Mouse (Mus musculus): ENCODE results near the gene Usp54. TPM values are rescaled to one million over a fixed set of nuclear protein-coding genes. Genes with fewer than 3 reads are reported as not detected.
A peak's percentile ranks its signal among the peaks of the same experiment; 100 is the strongest.

The Usp54 gene
- polyA plus RNA-seq, 1 experiment from 2014 or later = 0.58 TPM

GRCm38 (mm10) chr14:20520179-20520578 lies 120.7 kb downstream of the Usp54 start:
- H3K27ac ChIP-seq (ENCODE audit: low read depth) = no peak overlapping the region
- 89% methylated on average over 2 of the region's 2 CpGs for WGBS (ENCODE audit: insufficient replicate concordance)

GRCm38 (mm10) chr14:20508424-20508823 lies 132.4 kb downstream of the Usp54 start:
- Histone ChIP-seq H3K27ac (ENCODE audit: low read depth) (no peak overlapping the region), H3K9ac (replicated peaks) (no peak overlapping the region), H3K9me3 (ENCODE audit: low read length) (no peaks in the 10 kb centered on the region), H3K36me3 (replicated peaks; ENCODE audit: insufficient read depth, low read length) (peaks cover 27% of the 10 kb centered on the region), H3K4me3 (ENCODE audit: low read depth, low read length) (no peak overlapping the region), H3K4me1 (ENCODE audit: insufficient read depth) (no peaks in the 10 kb centered on the region), H3K4me2 (ENCODE audit: low read depth, low read length) (no peak overlapping the region), H3K27me3 (ENCODE audit: insufficient read depth, low read length) (no peaks in the 10 kb centered on the region)
- DNase-seq (no peak), ATAC-seq (no peak)
- WGBS (ENCODE audit: insufficient replicate concordance) = 58% methylated on average over 2 of the region's 2 CpGs
- TF ChIP-seq CTCF (IDR thresholded peaks at IDR 0.05; ENCODE audit: low read depth) (no peak), EP300 (IDR thresholded peaks at IDR 0.05; ENCODE audit: low read depth) (no peak)

More at GRCm38 (mm10) chr14:20520179-20520578, 120.7 kb downstream of the Usp54 start:
- H3K4me2 ChIP-seq (ENCODE audit: low read depth, low read length) = no peak overlapping the region
- no peaks in the 10 kb centered on the region for H3K27me3 ChIP-seq (ENCODE audit: insufficient read depth, low read length)
- ATAC-seq (no peak), DNase-seq (no peak)
- peaks cover 32% of the 10 kb centered on the region for H3K36me3 ChIP-seq (replicated peaks; ENCODE audit: insufficient read depth, low read length)
- no peak overlapping the region for H3K9ac ChIP-seq (replicated peaks)
- H3K4me1 ChIP-seq (ENCODE audit: insufficient read depth) = no peaks in the 10 kb centered on the region
- H3K4me3 ChIP-seq (ENCODE audit: low read depth, low read length) = no peak overlapping the region
- no peaks in the 10 kb centered on the region for H3K9me3 ChIP-seq (ENCODE audit: low read length)
- TF ChIP-seq CTCF (IDR thresholded peaks at IDR 0.05; ENCODE audit: low read depth) = no peak
- TF ChIP-seq EP300 (IDR thresholded peaks at IDR 0.05; ENCODE audit: low read depth) = no peak

- no peaks in the 10 kb centered on the region for H3K27me3 ChIP-seq (ENCODE audit: insufficient read depth, low read length)
- DNase-seq (no peak), ATAC-seq (no peak)
- TF ChIP-seq CTCF (IDR thresholded peaks at IDR 0.05; ENCODE audit: low read depth) (no peak), EP300 (IDR thresholded peaks at IDR 0.05; ENCODE audit: low read depth) (no peak)
- WGBS (ENCODE audit: insufficient replicate concordance) = 88% methylated on average over 10 of the region's 10 CpGs
- H3K4me3 ChIP-seq (ENCODE audit: low read depth, low read length) = no peak overlapping the region
- no peak overlapping the region for H3K4me2 ChIP-seq (ENCODE audit: low read depth, low read length)
- H3K9ac ChIP-seq (replicated peaks) = no peak overlapping the region
- H3K4me1 ChIP-seq (ENCODE audit: insufficient read depth) = no peaks in the 10 kb centered on the region
- H3K9me3 ChIP-seq (ENCODE audit: low read length) = no peaks in the 10 kb centered on the region
- H3K27ac ChIP-seq (ENCODE audit: low read depth) = no peak overlapping the region
- peaks cover 22% of the 10 kb centered on the region for H3K36me3 ChIP-seq (replicated peaks; ENCODE audit: insufficient read depth, low read length)
These were observed 137.9 kb downstream of the Usp54 start for GRCm38 (mm10) chr14:20502966-20503365.

GRCm38 (mm10) chr14:20499982-20500381 lies 140.9 kb downstream of the Usp54 start:
- Histone ChIP-seq H3K36me3 (replicated peaks; ENCODE audit: insufficient read depth, low read length) (peaks cover 29% of the 10 kb centered on the region), H3K4me1 (ENCODE audit: insufficient read depth) (no peaks in the 10 kb centered on the region), H3K9ac (replicated peaks) (no peak overlapping the region), H3K9me3 (ENCODE audit: low read length) (no peaks in the 10 kb centered on the region), H3K4me2 (ENCODE audit: low read depth, low read length) (no peak overlapping the region), H3K4me3 (ENCODE audit: low read depth, low read length) (no peak overlapping the region), H3K27ac (ENCODE audit: low read depth) (no peak overlapping the region), H3K27me3 (ENCODE audit: insufficient read depth, low read length) (no peaks in the 10 kb centered on the region)
- 90% methylated on average over 3 of the region's 3 CpGs for WGBS (ENCODE audit: insufficient replicate concordance)
- ATAC-seq (no peak), DNase-seq (no peak)
- TF ChIP-seq CTCF (IDR thresholded peaks at IDR 0.05; ENCODE audit: low read depth) (no peak), EP300 (IDR thresholded peaks at IDR 0.05; ENCODE audit: low read depth) (no peak)

Small RNAs within 50 kb of the gene (microRNA-seq; reads per million reads assigned to microRNA genes)
- gene Mir6946 = 4.1 reads per million, percentile 3 among the genes with 10 or more reads in this experiment

Other genes starting within 250 kb of the Usp54 start
- gene Mrps16, start 247.4 kb downstream of the Usp54 start, polyA plus RNA-seq (2015; fragmentation: Nextera tagmentation; extraction: Ambion mirVana) = 47.3 and 49.9 TPM in 2 replicates
- gene Cfap70, start 188.8 kb downstream of the Usp54 start, polyA plus RNA-seq (2015; fragmentation: Nextera tagmentation; extraction: Ambion mirVana) = 0.11 TPM in 1 of 2 replicates, not detected in the other
- 26.1 and 29.2 TPM in 2 replicates for gene Anxa7, start 160.9 kb downstream of the Usp54 start, polyA plus RNA-seq (2015; fragmentation: Nextera tagmentation; extraction: Ambion mirVana)
- gene Mss51, start 144.2 kb downstream of the Usp54 start, polyA plus RNA-seq (2015; fragmentation: Nextera tagmentation; extraction: Ambion mirVana) = 0.40 and 0.41 TPM in 2 replicates
- gene Ppp3cb, start 94.5 kb downstream of the Usp54 start, polyA plus RNA-seq (2015; fragmentation: Nextera tagmentation; extraction: Ambion mirVana) = 13.6 and 14.9 TPM in 2 replicates
- 0.41 and 8.8 TPM in 2 replicates for gene Myoz1, start 15.5 kb upstream of the Usp54 start, polyA plus RNA-seq (2015; fragmentation: Nextera tagmentation; extraction: Ambion mirVana)
- 0.05 and 0.38 TPM in 2 replicates for gene Synpo2l, start 27.3 kb upstream of the Usp54 start, polyA plus RNA-seq (2015; fragmentation: Nextera tagmentation; extraction: Ambion mirVana)
- 30.8 and 31.3 TPM in 2 replicates for gene Sec24c, start 33.2 kb upstream of the Usp54 start, polyA plus RNA-seq (2015; fragmentation: Nextera tagmentation; extraction: Ambion mirVana)
- gene Fut11, start 53.9 kb upstream of the Usp54 start, polyA plus RNA-seq (2015; fragmentation: Nextera tagmentation; extraction: Ambion mirVana) = 4.4 and 5.1 TPM in 2 replicates
- 88.5 and 91.7 TPM in 2 replicates for gene Chchd1, start 61.9 kb upstream of the Usp54 start, polyA plus RNA-seq (2015; fragmentation: Nextera tagmentation; extraction: Ambion mirVana)
- 5.3 and 6.4 TPM in 2 replicates for gene Zswim8, start 66.5 kb upstream of the Usp54 start, polyA plus RNA-seq (2015; fragmentation: Nextera tagmentation; extraction: Ambion mirVana)
- gene Ndst2, start 93.5 kb upstream of the Usp54 start, polyA plus RNA-seq (2015; fragmentation: Nextera tagmentation; extraction: Ambion mirVana) = 11.7 and 12.6 TPM in 2 replicates
- 6.6 and 7.2 TPM in 2 replicates for gene Camk2g, start 153.0 kb upstream of the Usp54 start, polyA plus RNA-seq (2015; fragmentation: Nextera tagmentation; extraction: Ambion mirVana)
- gene Plau, start 195.6 kb upstream of the Usp54 start, polyA plus RNA-seq (2015; fragmentation: Nextera tagmentation; extraction: Ambion mirVana) = 0.83 and 0.84 TPM in 2 replicates